Mouse (Mus musculus): Measurements from ENCODE around the gene Snx30. TPM values are rescaled to one million over a fixed set of nuclear protein-coding genes. Genes with fewer than 3 reads are reported as not detected.

Gene Snx30
- polyA plus RNA-seq, 1 experiment = 1.3 TPM

GRCm38 (mm10) chr4:59861871-59862270, 56.2 kb downstream of the Snx30 start:
- no peak for DNase-seq (ENCODE audit: low read depth, low spot score)
- WGBS = 68% methylated on average over 4 of the region's 4 CpGs

DNA sequence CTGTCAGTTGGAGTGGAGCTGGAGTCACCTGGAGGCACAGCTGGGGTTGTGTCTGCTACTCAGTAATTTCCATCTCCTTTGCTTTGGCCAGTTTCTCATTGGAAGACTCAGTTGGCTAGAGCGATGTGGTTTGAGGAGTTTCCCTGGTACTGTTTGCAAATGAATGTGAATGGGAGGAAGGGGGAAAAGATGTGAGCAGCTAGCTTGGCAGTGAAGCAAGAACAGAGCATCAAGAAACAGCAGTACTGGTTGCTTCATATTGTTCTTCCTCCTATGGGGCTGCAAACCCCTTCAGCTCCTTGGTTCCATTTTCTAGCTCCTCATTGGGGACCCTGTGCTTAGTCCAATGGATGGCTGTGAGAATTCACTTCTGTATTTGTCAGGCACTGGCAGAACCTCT, 56.7 kb downstream of the Snx30 start:
- DNase-seq (ENCODE audit: low read depth, low spot score) = no peak
- 83% methylated on average over 1 of the region's 1 CpGs for WGBS

DNA sequence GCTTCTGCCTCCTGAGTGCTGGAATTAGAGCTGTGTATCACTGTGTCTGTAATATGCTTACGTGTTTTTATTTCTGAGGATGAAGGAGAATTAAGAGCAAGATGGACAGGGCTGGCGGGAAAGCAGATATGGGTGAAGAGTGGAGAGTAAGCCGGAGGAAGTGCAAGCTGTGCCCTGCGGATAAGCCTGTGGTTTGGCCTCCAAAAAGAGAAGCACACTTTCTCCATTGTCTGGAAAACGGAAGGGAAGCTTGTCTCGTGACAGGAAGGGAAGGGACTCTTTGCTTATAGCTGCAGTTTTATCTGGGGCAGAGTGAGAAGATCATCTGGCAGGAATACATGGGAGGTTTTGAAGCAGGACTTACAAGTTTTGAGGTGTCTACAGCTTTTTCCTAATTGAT, 58.2 kb downstream of the Snx30 start:
- DNase-seq (ENCODE audit: low read depth, low spot score) = no peak
- WGBS = 74% methylated on average over 6 of the region's 6 CpGs

- DNase-seq (ENCODE audit: low read depth, low spot score) = no peak
- WGBS = 91% methylated on average over 11 of the region's 11 CpGs
Observed at GRCm38 (mm10) chr4:59868086-59868485, 62.4 kb downstream of the Snx30 start.

- WGBS = 35% methylated on average over 6 of the region's 6 CpGs
- no peak for DNase-seq (ENCODE audit: low read depth, low spot score)
Observed at GRCm38 (mm10) chr4:59869488-59870057, 63.9 kb downstream of the Snx30 start.

DNA sequence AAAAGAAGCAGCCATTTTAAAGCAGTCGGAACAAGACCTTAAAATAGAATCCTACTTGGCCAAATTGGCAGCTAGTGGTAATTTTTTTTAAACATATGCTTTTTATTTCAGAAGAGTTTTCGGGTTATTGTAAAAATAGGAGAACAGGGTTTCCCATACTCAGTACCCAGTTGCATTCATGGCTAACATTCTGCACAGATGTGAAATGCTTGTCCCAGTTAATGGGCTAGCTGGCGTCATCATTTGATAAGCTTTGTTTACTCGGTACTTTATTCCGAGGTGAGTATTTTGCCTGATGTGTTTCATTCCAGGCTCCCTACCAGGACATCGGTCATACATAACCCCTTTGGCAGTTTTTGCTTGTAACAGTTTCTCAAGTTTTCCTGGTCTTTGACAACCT, 64.8 kb downstream of the Snx30 start:
- 39% methylated on average over 6 of the region's 6 CpGs for WGBS
- DNase-seq (ENCODE audit: low read depth, low spot score) = no peak

DNA sequence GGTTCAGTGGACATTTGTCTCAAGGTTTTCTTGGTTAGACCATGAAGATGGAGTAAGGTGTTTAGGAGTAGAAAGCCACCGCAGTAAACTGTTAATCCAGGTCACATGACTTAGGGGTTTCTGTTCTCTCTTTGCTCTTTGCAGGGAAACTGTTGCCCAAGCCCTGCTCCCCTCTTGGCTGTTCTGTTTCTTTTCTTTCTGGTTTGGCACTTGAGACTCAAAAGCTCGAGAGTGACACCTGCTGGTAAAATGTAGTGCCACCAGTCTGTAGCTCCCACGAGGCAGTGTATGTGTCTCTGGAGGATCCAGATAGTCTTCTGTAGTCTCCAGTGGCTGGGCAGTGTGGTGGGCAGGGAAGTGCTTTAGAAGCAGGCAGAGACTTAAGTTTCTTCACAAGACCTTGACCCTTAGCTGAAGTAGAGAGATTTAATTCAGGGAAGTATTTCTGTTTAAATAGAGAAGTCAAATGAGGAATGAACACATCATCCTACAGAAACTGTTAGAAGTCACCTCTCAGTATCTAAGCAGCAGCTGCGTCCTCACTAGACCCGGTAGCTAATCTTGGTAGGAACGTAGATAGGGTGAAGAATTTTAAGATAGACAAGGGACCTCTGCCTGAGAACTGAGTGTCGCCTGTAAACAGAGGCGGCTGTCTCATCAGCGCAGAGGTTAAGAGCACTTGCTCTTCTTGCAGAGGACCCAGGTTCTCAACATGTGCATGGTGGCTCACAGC, 65.4 kb downstream of the Snx30 start:
- 58% methylated on average over 9 of the region's 9 CpGs for WGBS
- DNase-seq (ENCODE audit: low read depth, low spot score) = peak; percentile 56

DNA sequence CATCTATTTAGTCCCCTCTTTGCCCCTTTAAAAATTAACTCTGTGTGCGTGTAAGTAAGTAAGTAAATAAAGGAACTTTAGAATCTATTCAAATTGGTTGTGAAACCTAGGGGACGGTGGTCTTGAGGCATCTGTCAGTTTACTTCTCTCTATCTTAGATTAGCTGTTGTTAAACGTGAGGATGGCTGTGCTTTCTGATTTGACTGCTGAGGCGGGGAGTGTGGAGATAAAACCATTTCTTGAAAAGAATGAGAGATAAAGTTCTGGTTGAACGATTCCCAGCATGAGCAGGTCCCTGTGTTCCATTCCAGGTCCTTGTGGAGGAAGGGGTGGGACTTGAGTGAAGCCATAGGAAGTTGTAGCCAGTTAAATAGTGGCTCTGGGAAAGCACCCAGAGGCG, 67.6 kb downstream of the Snx30 start:
- 48% methylated on average over 6 of the region's 6 CpGs for WGBS
- DNase-seq (ENCODE audit: low read depth, low spot score) = no peak

GRCm38 (mm10) chr4:59873830-59874229, 68.2 kb downstream of the Snx30 start:
- no peak for DNase-seq (ENCODE audit: low read depth, low spot score)
- 50% methylated on average over 5 of the region's 5 CpGs for WGBS

- WGBS = 71% methylated on average over 6 of the region's 6 CpGs
- no peak for DNase-seq (ENCODE audit: low read depth, low spot score)
Observed at GRCm38 (mm10) chr4:59876570-59876969, 70.9 kb downstream of the Snx30 start.

DNA sequence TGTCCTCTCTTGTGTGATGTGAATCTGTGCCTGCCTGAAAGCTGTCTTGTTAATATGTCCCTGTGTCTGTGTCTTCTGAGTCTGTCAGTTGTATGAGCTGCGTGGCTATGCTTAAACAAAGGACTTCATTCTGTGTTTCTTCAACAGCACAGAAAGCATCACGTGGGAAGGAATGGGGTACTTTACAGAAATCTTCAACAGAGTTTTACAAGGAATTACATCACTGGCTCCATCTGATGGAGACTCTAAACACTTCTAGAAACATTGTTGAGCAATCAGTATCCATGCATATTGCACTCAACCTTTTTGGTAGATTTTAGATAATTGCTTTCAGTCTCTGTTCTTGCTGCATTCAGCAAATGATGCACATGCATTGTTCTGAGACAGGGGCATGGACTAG, 71.4 kb downstream of the Snx30 start:
- DNase-seq (ENCODE audit: low read depth, low spot score) = no peak
- WGBS = 52% methylated on average over 2 of the region's 2 CpGs

- 54% methylated on average over 8 of the region's 8 CpGs for WGBS
Observed at GRCm38 (mm10) chr4:59878595-59878994, 73.0 kb downstream of the Snx30 start.

GRCm38 (mm10) chr4:59879444-59879843, 73.8 kb downstream of the Snx30 start:
- WGBS = 57% methylated on average over 3 of the region's 3 CpGs
- no peak for DNase-seq (ENCODE audit: low read depth, low spot score)

More at GRCm38 (mm10) chr4:59878595-59878994, 73.0 kb downstream of the Snx30 start:
- no peak for DNase-seq (ENCODE audit: low read depth, low spot score)

- 76% methylated on average over 5 of the region's 5 CpGs for WGBS
- DNase-seq (ENCODE audit: low read depth, low spot score) = no peak
Observed at GRCm38 (mm10) chr4:59880725-59881124, 75.1 kb downstream of the Snx30 start.

- no peak for DNase-seq (ENCODE audit: low read depth, low spot score)
- WGBS = 42% methylated on average over 2 of the region's 2 CpGs
Observed at GRCm38 (mm10) chr4:59881210-59881609, 75.6 kb downstream of the Snx30 start.

- WGBS = 50% methylated on average over 6 of the region's 6 CpGs
- DNase-seq (ENCODE audit: low read depth, low spot score) = no peak
Observed at GRCm38 (mm10) chr4:59884136-59884696, 78.6 kb downstream of the Snx30 start.

GRCm38 (mm10) chr4:59886281-59886680, 80.6 kb downstream of the Snx30 start:
- DNase-seq (ENCODE audit: low read depth, low spot score) = no peak
- 80% methylated on average over 6 of the region's 6 CpGs for WGBS

DNA sequence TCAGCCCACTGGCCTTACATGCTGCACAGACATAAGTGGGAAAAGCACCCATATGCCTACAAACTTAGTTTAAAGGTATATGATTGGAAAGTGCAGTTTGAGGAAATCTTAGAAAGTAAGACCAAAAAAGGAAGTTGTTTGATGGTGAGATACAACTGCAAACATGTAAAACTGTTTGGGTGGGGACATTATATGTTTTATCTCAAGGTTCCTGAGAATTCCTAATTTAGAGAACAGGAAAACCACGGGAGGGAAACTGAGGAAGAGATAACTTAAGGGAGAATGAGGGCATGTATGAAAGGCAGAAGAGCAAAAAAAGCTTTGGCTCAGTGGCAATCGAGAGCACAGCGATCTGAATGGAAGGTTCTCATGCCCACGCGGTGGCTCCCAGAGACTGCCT, 81.4 kb downstream of the Snx30 start:
- no peak for DNase-seq (ENCODE audit: low read depth, low spot score)
- WGBS = 86% methylated on average over 5 of the region's 5 CpGs

DNA sequence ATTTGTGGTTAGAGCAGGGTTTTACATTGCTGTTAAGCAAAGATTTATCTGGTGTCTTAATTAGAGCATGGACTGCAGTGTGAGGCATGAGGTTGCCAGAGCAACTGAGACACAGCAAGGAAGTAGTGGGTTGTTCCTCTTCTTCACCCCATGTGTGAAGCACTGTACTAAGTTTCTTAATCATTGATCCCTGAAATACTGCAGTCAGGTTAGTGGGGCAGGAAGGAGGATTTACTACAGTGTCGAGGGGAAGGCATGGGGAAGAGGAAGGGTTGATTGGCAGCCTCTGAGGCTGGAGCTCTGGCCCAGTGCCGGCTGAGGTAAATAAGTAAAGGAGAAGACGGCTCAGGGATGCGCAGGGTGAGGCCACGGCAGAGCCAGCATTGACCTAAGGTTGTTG, 82.4 kb downstream of the Snx30 start:
- 71% methylated on average over 5 of the region's 5 CpGs for whole genome bisulfite sequencing
- DNase-seq (ENCODE audit: low read depth, low spot score) = no peak

GRCm38 (mm10) chr4:59890086-59890600, 84.5 kb downstream of the Snx30 start:
- 89% methylated on average over 6 of the region's 6 CpGs for WGBS
- no peak for DNase-seq (ENCODE audit: low read depth, low spot score)
